Mouse (Mus musculus): ENCODE results near the gene Itgae.

Itgae gene

DNA sequence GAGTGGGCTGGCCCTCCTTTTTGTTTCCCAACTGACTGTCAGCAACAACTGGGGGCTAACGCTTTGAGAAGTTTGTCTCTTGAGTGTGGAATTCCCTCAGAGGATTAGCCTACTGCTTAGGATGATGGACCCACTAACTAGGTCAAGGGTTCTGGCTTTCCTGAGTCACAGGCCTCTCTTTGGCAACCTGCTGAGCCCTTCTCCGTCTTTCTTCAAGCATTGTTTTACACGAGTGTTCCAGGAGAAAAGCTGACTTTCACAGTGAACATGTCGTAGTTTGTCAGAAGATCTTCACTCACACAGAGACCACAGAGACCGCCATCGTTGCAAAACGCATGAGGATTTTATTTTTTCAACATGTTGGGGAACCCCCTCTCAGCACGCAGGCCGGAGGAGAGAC, 57.8 kb downstream of the Itgae start:
- DNase-seq (ENCODE audit: low spot score): no peak

DNA sequence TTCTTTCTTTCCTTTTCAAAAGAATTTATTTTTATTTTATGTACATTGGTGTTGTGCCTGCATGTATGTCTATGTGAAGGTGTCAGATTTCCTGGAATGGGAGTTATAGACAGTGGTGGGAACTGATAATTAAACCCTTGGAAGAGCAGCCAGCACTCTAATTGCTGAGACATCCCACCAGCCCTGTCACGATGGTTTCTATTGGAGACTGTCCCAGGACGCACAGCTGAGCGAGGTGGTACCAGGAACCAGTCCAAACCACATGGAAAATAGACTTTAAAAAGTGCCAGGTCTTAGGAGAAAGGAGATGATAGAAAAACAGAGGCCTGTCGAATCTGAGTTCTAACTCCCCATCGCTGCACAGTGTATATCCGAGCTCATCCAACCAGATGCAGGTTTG, 64.7 kb downstream of the Itgae start:
- no peak for DNase-seq (ENCODE audit: low spot score)

DNA sequence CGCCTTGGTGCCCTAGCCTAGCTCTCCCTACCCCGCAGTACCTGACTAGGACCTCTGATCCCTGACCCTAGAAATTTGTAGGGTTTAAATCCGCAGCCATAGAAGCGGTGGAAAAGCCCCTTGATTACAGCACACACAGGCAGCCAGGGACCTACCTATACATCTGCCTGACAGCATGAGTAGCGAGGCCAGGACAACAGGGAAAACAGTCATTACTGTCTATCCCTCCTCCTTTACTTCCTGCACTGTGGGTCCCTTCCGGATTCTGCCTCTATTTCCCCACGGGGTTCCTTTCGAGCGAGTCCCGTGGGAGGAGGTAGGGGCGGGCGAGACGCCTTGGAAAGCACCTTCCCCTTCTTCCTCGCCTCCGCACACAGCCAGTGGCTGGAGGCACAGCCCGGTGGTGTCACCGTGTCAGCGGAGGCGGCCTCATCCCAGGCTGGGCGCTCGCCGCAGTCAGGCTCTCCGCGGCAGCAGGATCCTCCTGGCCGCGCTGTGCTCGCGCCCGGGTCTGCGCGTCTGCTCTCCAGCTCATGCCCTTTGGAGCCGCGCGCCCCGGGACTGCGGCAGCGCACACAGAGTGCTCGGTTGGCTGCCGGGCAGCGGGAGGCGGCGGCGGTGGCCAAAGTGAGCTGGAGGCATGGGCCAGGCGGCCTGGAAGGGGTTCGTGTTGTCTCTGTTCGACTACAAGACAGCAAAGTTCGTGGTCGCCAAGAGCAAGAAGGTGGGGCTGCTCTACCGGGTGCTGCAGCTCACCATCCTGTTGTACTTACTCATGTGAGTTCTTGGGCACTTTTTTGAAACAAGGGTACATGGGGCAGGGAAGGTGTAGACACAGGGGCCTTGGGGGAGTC, 69.8 kb downstream of the Itgae start, which contains the start of gene P2rx5:
TSS of gene P2rx5 (plus strand) at position 465 of the 854 bp plus-strand sequence.
- peak; percentile 29 for DNase-seq (ENCODE audit: low spot score)

DNA sequence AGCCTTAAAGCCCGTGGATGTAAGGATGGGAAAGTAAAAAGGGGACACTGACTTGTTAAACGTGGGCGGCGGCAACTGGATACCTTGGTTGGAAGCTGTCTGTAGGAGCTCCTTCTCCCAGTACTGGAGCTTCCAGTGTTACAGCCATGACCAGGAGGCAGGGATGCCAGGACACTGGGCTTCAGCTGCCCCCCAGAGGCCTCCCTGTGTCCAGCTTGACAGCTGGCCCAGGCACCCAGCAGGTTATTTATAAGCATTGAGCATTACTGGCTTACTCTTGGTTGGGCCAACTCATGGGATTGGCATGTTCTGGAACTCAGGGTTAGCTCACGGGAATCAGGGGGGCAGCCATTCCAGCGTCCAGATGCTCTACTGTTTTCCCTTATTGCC, 70.4 kb downstream of the Itgae start:
- no peak for DNase-seq (ENCODE audit: low spot score)

DNA sequence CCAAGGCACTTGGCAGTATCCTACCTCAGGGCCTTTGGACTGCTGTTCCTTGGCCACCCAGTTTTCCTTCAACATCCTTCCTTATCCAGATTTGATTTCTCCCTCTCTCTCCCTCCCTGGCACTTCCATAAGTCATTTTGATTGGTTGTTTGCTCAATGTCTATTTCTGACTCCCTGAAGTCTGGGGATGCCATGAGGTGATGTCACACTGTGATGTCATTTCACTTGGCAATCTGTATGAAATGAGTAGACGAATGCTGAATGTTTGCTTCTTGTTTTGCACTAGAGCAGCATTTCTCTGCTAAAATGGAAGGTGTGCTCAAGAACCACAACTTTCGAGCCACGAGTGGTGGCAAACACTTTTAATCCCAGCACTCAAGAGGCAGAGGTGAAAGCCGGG, 71.2 kb downstream of the Itgae start:
- no peak for DNase-seq (ENCODE audit: low spot score)

DNA sequence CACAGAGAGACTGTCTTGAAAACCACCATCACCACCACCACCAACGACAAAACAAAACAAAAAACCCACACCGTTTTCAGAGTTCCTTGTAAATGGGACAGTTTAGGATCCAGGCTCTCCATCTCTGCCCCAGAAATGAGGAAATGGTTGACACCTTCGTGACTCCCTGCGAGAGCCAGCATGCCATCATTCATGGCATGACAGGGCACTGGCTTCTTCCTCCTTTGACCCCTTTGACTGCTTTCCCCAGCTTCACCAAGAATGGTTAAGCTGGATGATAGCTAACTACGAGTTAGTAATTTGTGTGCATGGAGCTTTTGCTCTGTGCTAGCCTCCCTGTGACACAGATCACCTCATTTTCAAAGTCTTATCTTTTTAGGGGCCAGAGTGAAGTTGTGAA, 71.9 kb downstream of the Itgae start:
- no peak for DNase-seq (ENCODE audit: low spot score)

DNA sequence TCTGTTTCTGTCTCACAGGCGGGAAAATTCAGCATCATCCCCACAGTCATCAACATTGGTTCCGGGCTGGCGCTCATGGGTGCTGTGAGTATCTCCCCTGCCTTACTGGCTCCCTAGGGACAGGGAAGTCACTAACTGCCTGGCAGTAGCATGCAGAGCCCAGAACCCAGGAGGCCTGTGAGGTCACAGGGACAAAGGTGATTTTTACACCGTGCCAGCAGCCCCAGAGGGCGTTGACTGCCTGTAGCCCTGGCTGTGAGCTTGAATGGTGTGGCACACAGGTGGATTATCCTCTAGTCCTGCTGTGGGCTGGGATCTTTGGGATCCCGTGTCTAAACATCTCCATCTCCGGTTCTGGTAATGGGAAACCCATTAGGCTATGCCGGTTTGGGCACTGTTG, 77.7 kb downstream of the Itgae start:
- DNase-seq (ENCODE audit: low spot score): no peak

DNA sequence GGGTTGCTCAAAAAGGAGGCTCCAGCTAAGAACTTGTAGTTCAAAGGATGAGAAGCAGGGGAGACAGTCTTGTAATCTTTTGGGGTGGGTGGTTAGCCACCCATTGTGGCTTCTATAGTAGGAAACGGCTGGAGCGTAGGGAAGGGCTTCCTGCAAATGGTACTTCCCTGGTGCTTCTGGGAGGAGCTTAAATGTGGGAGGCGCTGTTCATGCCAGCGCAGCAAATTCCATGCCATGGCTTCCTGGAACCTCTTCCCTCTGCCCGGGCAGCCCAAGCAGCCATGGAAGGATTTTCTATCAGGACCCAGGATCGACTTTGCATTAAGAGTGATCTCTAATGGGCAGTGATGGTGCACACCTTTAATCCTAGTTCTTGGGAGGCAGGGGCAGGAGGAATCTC, 78.2 kb downstream of the Itgae start:
- no peak for DNase-seq (ENCODE audit: low spot score)

DNA sequence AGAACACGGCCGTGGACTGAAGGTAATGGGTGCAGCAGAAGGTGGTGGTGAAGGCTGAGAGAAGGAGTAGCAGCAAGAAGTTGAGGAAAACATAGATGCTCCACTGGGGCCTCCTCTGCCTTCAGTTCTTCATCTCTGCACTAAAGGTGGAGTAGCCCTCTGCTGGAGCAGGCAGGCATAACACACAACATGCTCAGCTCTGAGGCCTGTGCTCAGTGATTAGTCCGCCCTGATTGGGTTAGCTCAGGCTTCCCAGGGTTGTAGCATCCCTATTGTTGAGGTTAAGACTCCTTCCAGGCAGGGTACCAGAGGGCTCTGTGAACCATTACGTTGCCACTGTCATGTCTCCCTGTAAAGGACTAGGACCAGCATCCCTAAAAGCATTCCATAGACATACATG, 78.8 kb downstream of the Itgae start:
- peak; percentile 67 for DNase-seq (ENCODE audit: low spot score)

DNA sequence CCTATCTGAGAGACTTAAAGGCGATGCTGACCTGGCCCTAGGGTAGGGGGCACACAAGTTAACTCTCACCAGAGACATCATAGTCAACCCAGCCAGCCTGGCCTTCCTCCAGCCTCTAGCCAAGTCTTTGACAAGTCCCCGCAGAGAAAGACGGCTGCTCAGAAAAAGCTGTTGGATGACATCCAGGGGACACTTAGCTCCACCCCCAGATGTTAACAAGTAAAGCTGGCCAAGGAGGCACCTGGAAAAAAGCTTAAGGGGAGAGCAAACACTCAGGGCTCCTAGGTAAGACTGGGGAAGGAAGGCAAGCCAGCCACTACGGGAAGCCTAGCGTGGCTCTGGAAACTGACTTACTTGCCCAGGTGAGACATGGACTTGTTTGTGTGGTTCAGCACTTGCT, 81.8 kb downstream of the Itgae start:
- DNase-seq (ENCODE audit: low spot score): peak; percentile 55

DNA sequence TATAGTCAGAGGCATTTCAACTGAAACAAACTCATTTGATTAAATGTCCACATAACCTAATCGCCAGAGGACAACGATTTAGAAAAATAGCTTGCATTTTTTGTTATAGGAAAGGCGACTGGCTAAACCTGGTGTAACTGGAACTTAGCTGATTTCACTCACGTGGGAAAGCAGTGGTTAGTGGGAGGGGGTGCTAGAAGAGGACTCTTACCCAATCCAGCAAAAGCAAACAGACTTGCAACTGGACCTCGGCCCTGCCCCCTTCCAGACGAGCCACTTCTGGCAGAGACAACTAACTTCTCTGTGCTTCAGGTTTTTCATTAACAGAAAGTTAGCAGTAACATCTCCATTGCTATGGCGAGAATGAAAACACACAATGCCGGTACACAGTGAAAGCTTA, 85.2 kb downstream of the Itgae start:
- peak; percentile 46 for DNase-seq (ENCODE audit: low spot score)

DNA sequence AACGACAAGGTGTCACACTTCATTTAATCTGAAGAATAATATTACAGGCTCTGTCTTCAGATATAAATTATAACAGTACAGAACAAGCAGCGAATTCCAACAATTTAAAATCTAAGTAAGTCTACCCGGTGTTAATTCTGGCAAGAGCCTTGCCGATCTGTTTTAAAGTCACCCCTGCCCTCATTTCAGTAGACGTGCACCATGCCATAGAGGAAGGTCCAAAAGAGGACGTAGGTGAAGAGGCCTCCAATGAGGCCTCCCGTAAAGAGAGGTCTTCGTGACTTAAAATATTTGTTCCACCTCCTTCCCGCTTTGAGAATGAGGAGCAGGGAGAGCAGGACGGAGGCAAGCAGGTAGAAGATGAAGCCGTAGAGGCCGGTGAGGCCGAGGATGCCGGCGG, 85.8 kb downstream of the Itgae start:
- no peak for DNase-seq (ENCODE audit: low spot score)

DNA sequence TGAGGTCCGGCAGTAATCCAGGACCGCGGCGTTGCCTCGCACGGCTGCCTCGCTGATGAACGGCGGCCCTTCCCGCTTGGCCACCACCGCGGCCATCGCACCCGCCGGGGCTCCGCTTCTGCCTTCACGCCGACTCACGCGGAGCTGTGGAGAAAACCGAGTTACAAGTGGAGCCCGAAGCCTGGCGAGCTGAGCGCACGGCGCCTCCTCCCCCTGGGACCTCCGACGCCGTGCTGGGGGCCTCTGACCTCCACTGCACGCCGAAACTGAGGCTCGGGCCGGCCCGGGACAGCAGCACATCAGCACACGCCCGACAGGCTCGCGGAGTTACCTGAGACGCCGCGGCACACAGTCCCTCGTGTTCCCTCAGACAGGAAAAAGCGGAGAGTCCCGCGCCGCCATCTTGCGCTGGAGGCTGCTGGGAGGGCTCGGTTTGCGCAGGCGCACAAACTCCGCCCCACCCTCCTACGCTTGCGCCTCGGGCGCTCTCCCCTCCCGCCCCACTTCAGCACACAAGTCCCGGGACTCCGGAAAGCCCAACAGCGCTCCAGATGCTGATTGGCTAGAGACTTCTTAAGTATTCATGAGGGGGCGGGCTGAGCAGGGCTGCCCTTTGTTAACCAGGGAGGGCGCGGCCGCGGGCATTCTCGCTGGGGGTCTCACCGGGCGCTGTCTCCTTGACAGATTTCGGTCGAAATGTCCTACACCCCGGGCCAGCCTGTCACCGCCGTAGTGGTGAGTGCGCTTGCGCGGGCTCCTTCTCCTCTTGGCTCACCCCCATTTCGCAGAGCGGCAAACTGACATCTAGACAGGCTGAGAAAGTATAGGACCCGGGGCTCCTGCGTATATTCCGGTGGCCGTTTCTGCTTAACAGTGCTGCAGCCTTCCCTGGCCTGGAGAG, 86.5 kb downstream of the Itgae start, which contains the start of the genes Emc6 and Tax1bp3:
TSS of gene Emc6 (minus strand) at position 430 of the 901 bp plus-strand sequence.
TSS of gene Tax1bp3 (plus strand) at position 476 of the 901 bp plus-strand sequence.
- DNase-seq (ENCODE audit: low spot score): peak; percentile 96

DNA sequence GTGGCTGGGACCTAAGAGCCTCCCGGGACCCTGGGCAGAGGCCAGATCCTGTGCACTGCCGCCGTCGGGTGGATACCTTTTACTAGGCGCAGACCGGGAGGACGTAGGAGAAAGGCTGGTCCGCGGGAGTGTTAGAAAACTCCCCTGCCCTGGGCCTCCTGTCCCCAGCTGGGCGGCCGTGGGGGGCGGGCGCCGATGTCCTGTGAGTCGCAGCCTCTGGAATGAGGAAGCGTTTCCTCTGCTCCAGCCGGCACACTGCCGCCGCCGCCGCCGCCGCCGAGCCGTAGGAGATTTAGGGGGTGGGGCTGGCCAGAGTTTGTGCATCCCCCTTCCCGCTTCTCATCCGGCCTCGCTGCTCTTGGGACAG, 87.1 kb downstream of the Itgae start:
- peak; percentile 93 for DNase-seq (ENCODE audit: low spot score)

DNA sequence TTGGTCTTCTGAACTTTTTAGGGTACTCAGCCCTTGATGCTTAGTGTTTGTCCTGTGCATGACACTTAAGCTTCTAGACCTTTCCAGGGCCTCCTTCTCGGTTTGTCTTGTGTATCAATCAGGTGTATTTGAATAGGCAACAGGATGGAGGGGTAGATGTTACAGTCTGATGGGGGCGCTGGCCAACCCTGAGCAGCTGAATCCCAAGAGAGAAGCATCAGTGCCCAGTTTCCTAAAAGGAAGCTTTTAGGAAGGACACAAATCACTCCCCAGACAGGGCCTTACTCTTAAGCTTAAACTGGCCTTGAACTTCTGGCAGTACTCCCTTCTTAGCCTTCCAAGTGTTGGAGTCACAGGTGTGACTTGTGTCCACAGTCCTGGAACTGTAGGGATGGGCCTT, 87.5 kb downstream of the Itgae start:
- no peak for DNase-seq (ENCODE audit: low spot score)

DNA sequence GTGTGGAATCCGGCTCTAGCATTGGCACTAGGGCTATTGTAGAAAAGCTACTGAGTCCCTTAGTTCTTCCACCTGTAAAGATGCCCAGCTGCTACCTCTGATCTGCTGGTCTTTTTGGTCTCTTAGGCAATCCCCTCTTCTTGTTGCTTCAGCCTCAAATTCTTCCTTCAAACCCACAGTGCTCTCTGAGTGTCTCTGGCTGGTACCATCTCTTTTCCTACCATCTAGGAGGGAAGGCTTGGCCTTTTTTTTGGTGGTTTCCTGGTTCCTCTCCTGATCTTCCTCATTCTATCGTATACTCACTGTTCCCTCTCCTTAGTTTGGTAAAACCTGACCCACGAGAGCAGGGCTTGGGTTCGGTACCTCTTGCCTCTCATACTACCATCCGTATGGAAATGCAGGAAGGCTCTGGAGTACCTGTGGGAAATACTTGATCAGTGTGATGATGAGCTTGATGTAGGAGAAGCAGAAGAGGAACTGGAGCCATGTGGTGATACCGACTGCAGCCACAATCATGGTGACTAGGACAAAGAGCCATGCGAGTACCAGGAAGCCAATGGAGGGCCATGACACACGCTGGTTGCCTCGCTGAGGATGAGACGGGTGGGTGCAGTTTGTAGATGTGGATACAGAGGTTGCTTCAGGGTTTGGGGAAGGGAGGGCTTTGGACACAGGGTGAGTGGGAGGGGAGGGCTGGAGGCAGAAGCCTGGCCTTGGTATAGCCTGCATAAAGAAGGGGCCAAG, 95.7 kb downstream of the Itgae start:
- DNase-seq (ENCODE audit: low spot score): no peak

DNA sequence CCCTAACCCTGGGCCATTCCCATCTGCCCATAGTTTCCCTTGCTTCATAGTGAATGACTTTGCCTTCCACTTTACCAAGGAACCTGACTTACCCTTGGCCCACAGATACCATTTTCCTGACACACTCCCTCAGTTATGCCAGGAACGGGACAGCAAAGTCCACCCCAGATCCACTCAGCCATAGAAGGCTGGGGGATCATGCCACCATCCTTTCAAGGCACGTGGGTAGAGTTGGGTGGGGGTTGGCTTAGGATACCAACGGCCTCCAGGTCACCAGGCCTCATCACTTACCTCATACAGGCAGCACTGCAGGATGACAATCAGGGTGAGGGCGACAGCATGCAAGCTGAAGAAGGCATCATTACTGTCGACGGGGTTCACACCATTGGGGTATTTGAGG, 96.8 kb downstream of the Itgae start:
- DNase-seq (ENCODE audit: low spot score): no peak

DNA sequence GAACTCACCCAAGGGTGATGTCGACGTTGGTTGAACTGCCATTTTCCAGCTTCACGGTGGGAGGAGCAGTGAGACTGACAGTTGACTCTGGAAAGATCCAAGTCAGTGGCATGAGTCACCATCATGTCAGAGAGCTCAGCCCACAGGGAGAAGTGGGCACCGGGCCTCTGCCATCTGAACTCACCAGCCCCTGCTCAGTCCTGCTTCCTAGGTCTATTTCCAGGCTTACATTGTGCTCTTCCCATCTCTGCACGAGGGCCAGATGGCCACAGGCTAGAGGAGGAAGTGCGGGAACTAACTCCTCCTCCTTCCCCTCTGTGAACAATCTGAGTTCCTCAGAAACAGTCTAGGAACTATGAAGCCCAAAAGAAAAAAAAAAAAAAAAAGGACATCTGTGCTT, 102.7 kb downstream of the Itgae start:
- no peak for DNase-seq (ENCODE audit: low spot score)

DNA sequence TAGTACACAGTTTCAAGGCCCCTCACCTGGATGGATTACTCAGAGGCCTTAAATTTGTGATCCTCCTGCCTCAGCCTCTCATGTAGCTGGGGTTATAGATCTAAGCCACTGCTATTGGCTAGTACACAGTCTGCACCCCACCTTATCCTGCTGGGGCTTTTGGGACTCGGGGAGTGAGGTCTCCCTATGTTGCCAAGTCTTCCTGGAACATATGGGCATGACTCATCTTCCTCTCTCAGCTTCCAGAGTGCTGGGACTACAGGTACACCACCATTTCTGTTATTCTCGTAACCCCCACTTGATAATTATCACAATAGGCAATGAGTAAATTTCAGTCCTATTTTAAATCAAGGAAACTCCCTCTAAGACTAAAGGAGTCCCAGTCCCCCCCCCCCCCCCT, 104.1 kb downstream of the Itgae start:
- DNase-seq (ENCODE audit: low spot score): no peak

All from urinary bladder, postnatal 14 days (tissue).